Mouse (Mus musculus) frontal cortex, postnatal 14 days (tissue): ENCODE data around the gene Ncdn.

Experiments used
- DNase-seq, 2 experiments: peaks; one replicate each; pipeline ENCODE4 v3.0.0; 2022; ENCODE audit warnings: low spot score in 2 of 2

The Ncdn gene

GRCm38 (mm10) chr4:126752608-126753141, 563 bp downstream of the Ncdn start:
- no peak for DNase-seq

- DNase-seq, result peak in 1 of 2 experiments; percentile 31
These were observed 1.1 kb downstream of the Ncdn start for GRCm38 (mm10) chr4:126752024-126752607.

- peak in 1 of 2 experiments; percentile 39 for DNase-seq
These were observed 1.6 kb downstream of the Ncdn start for GRCm38 (mm10) chr4:126751556-126752023.

GRCm38 (mm10) chr4:126750863-126751555, 2.2 kb downstream of the Ncdn start:
- no peak for DNase-seq

- DNase-seq, result peak; percentile 56 to 62
These were observed 3.1 kb downstream of the Ncdn start for GRCm38 (mm10) chr4:126750046-126750683.

- no peak for DNase-seq
These were observed 3.7 kb downstream of the Ncdn start for GRCm38 (mm10) chr4:126749553-126749952.

GRCm38 (mm10) chr4:126748381-126748780, 4.9 kb downstream of the Ncdn start:
- DNase-seq, result no peak

GRCm38 (mm10) chr4:126746194-126746840, 6.9 kb downstream of the Ncdn start:
- no peak for DNase-seq

GRCm38 (mm10) chr4:126745506-126746193, 7.6 kb downstream of the Ncdn start:
- peak in 1 of 2 experiments; percentile 26 for DNase-seq

- no peak for DNase-seq
These were observed 8.4 kb downstream of the Ncdn start for GRCm38 (mm10) chr4:126744831-126745230.

- no peak for DNase-seq
These were observed 9.5 kb downstream of the Ncdn start for GRCm38 (mm10) chr4:126743713-126744112.

- no peak for DNase-seq
These were observed 10.3 kb downstream of the Ncdn start for GRCm38 (mm10) chr4:126742976-126743375.

GRCm38 (mm10) chr4:126741448-126741847, 11.8 kb downstream of the Ncdn start:
- peak; percentile 71 to 87 for DNase-seq

- DNase-seq, result no peak
These were observed 13.1 kb downstream of the Ncdn start for GRCm38 (mm10) chr4:126739966-126740676.

- DNase-seq, result no peak
These were observed 17.2 kb downstream of the Ncdn start, which contains the start of gene Tfap2e for GRCm38 (mm10) chr4:126736001-126736414. TSS of gene Tfap2e (minus strand) at chr4:126736240.

- no peak for DNase-seq
These were observed 17.7 kb downstream of the Ncdn start for GRCm38 (mm10) chr4:126735382-126736000.

GRCm38 (mm10) chr4:126734700-126735381, 18.4 kb downstream of the Ncdn start:
- no peak for DNase-seq

- no peak for DNase-seq
These were observed 19.1 kb downstream of the Ncdn start for GRCm38 (mm10) chr4:126734001-126734603.
